Mouse (Mus musculus) cortical plate, adult 2 months (tissue): ENCODE results near the gene Ranbp17. TPM values are rescaled to one million over a fixed set of nuclear protein-coding genes. Genes with fewer than 3 reads are reported as not detected.

Experiments used
- H3K27ac ChIP-seq: fragments of 200-500 bp; 2 replicates; pipeline ENCODE4 v1.5.1; 2012; ENCODE audit warnings: low read length, control low read depth, inconsistent platforms; ENCODE audit not compliant: insufficient read depth
- H3K4me1 ChIP-seq: fragments of 200-500 bp; 2 replicates; pipeline ENCODE4 v1.6.1; 2011; ENCODE audit warnings: low read length; ENCODE audit not compliant: control insufficient read depth, insufficient read depth
- H3K4me3 ChIP-seq: fragments of 200-500 bp; 2 replicates; pipeline ENCODE4 v1.5.1; 2011; ENCODE audit warnings: mild to moderate bottlenecking, low read length, control low read depth; ENCODE audit not compliant: insufficient read depth
- CTCF ChIP-seq: fragments of 200-500 bp; IDR thresholded peaks from 2 replicates; pipeline ENCODE4 v1.5.1; 2011; ENCODE audit warnings: mild to moderate bottlenecking, control low read depth, low read length; ENCODE audit not compliant: insufficient read depth; ENCODE audit errors: extremely low read depth
- POLR2A ChIP-seq: fragments of 200-500 bp; IDR thresholded peaks from 2 replicates; pipeline ENCODE4 v1.6.1; 2011; ENCODE audit warnings: mild to moderate bottlenecking, low read length, control low read depth; ENCODE audit not compliant: insufficient read depth; ENCODE audit errors: extremely low read depth
- polyA plus RNA-seq: library from polyadenylated mRNA; depleted of rRNA; stranded (reverse); fragments of >200 nt; gene quantifications from 2 replicates; pipeline ENCODE4 v1.2.3, GENCODE M21; 2012; rRNA removed

The Ranbp17 gene
- polyA plus RNA-seq, 1 experiment = 3.4 TPM

DNA sequence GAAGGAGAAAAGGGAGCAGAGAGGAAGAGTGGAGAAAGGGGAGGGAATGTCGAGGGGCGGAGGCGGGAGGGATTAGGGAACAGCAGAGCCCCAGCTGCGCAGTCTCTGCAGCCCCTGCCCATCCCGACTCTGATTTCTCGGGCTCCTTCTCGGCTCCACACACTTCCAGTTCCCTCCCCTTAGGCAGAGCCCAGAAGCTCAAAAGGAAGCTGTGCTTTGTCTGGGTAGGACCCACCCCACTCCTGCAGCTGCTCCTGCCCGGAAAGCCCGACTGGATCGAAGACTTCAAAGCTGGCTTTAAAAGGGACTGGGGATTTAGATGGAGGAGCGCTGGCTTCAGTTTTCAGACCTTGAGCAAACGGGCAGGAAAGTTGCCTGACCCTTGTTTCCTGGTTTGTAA is 319.9 kb downstream of the Ranbp17 start:
- TF ChIP-seq POLR2A = no peak
- TF ChIP-seq CTCF = no peak
- Histone ChIP-seq H3K27ac (no peak overlapping the region), H3K4me1 (no peaks in the 10 kb centered on the region), H3K4me3 (no peak overlapping the region)

DNA sequence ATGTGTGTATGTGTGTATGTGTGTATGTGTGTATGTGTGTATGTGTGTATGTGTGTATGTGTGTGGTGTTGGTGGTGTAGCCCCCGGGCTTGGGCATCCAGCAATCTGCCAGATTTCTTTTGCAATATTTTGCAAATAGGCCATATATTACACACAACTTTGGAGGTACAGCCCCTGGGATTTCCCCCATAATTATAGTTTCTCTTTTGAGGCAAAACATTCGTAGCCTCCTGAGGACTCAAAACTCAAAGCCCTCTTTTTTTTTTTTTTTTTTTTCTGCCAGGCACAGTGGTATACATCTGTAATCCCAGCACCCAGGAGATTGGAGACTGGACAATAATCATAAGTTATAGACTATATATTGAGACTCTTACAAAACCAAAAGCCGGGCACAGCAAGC is 331.7 kb downstream of the Ranbp17 start:
- no peaks in the 10 kb centered on the region for H3K4me1 ChIP-seq
- TF ChIP-seq CTCF = no peak
- H3K27ac ChIP-seq = no peak overlapping the region
- no peak overlapping the region for H3K4me3 ChIP-seq

DNA sequence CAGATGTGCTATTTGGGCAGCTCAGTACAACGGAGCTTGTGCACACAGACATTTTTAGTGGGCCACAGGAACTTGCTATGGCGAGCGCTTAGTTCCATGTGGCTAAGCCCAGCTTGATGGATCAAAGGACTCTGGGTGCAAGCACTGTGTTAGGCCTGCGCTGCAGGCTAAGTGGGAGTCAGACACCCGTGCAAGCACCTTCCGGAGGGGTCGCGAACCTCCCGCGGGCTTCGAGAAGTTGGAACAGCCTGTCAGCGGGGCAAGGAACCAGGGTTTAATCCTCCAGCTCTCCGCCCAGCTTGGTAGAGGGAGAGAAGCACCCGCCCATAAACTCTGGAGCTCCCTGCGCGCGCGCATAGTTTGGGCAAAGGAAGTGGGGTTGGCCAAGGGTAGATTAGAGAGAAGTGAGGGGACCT is 332.8 kb downstream of the Ranbp17 start:
- H3K4me3 ChIP-seq = no peak overlapping the region

DNA sequence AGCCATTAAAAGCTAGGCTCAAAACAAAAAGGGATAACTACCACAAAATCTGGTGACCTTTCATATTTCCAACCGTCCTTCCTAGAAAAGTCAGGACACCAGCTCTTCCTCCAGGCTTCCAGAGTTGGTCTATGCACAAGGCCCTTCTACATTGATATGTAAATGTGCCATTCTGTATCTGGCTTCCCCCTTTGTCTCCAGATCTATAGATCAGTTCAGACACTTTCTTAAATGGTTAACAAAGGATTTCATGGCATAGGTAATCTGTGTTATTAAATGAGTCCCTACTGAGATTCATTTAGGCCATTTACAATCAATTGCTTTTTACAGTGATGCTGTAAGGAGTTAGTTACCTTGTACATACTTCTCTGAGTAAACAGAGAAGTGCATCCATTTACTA is 333.7 kb downstream of the Ranbp17 start:
- Histone ChIP-seq H3K4me1 (no peaks in the 10 kb centered on the region), H3K27ac (no peak overlapping the region), H3K4me3 (no peak overlapping the region)
- no peak for TF ChIP-seq POLR2A
- no peak for TF ChIP-seq CTCF

More for the DNA sequence above, 332.8 kb downstream of the Ranbp17 start:
- H3K27ac ChIP-seq = no peak overlapping the region
- TF ChIP-seq CTCF = no peak
- no peaks in the 10 kb centered on the region for H3K4me1 ChIP-seq

DNA sequence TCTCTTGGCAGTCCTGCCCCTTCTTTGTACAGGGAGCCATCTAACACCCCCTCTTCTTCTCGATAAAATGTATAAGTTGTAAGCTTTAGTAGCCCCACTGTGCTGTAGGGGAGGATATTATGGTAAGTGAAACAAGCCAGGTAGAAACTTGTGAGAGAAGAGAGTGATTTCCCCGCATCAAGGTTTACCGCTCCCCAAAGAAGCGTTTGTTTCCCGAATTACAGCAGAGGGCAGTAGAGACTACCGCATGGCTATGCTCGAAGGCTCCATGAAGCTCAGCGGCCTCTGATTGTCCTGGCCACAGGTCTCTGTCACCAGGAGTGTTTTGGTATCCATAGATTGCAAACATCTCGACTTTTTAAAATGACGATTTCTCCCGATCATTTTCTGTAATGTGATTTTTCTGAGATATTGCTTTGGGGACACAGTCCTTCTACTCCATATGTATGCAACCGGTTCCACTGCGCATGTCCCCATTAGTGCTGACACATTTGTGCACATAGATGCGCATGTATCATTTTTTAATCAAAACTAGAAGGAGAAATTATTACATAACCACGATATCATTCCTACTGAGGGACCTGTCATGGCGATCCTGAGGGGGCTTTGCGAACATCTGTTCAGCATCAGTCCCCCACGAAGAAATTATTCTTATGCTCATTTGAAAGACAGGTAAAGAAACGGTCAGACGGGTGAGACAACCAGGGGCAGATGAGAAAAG is 336.9 kb downstream of the Ranbp17 start:
- H3K27ac ChIP-seq = no peak overlapping the region
- no peaks in the 10 kb centered on the region for H3K4me1 ChIP-seq
- no peak overlapping the region for H3K4me3 ChIP-seq
- peak; percentile 87 for TF ChIP-seq CTCF
- no peak for TF ChIP-seq POLR2A

DNA sequence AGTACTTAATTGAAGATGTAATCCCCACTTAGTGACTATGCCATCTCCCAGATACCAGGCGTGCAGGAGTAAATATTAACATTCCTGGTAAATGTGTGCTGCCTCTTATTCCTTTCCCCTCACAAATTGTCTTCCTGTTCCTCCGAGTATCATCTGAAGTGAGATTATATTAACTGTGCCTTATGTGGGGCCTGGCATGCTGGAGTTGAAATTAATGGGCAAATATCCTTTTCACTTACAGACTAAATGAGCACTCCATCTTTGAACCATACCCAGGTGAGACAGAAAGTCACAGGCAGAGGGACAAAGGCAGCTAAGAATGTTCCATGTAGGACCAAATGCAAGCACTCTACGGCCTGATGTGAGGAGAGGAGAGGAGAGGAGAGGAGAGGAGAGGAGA is 337.8 kb downstream of the Ranbp17 start:
- Histone ChIP-seq H3K4me3 (no peak overlapping the region), H3K4me1 (no peaks in the 10 kb centered on the region), H3K27ac (no peak overlapping the region)
- TF ChIP-seq POLR2A = no peak
- TF ChIP-seq CTCF = no peak

DNA sequence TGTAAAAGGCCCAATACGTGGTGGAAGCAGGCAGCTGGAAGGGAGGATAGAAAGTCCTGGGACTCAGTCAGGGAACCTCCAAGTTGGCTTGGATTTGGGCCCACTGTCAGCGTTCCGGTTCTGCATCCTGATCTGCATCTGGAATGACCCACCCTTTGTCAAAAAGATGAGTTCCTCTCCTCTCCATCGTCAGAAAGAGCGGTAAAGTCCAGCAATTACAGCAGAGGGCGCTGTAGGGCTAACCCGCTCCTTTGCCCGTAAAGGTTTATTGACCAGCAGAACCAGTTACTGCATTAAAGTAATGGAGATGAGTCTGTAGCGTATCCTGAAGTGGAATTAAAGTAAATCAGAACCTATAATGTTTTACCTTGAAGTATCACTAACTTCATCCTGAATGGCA is 343.1 kb downstream of the Ranbp17 start:
- Histone ChIP-seq H3K4me3 (no peak overlapping the region), H3K4me1 (no peaks in the 10 kb centered on the region), H3K27ac (no peak overlapping the region)
- TF ChIP-seq POLR2A = no peak
- TF ChIP-seq CTCF = peak; percentile 61

DNA sequence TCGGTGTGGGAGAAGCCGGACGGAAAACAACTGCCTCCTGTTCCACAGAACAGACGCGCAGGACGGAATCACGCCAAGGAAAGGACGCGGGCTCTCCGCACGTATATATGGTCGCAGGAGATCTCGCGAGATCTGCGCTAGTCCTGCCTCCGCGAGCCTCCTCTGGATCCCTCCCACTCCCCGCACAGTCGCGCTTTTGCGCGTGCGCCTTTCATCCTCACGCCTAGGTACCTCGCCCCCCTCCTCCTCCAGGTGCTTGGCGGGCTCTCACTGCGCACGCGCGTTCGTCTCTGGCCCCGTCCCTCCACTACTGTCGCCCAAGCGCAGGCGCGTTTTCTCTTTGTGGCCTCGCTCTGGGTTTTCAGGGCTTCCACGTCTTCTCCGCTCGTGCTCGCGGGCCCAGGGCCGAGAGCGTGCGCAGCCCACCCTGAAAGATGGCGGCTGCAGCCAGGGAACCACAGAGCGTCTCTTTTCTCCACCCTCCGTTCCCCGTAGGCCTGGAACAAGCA is 350.5 kb downstream of the Ranbp17 start, which contains the start of gene Npm1:
Gene Npm1 (minus strand): TSS at position 209 of the 509 bp plus-strand sequence.
- Histone ChIP-seq H3K4me1 (peaks cover 2% of the 10 kb centered on the region; the same call in 1 of the 2 replicates), H3K4me3 (peak within 1 kb of the TSS; percentile 68), H3K27ac (peak within 1 kb of the TSS; percentile 55)
- TF ChIP-seq POLR2A = peak; percentile 99
- TF ChIP-seq CTCF = no peak

DNA sequence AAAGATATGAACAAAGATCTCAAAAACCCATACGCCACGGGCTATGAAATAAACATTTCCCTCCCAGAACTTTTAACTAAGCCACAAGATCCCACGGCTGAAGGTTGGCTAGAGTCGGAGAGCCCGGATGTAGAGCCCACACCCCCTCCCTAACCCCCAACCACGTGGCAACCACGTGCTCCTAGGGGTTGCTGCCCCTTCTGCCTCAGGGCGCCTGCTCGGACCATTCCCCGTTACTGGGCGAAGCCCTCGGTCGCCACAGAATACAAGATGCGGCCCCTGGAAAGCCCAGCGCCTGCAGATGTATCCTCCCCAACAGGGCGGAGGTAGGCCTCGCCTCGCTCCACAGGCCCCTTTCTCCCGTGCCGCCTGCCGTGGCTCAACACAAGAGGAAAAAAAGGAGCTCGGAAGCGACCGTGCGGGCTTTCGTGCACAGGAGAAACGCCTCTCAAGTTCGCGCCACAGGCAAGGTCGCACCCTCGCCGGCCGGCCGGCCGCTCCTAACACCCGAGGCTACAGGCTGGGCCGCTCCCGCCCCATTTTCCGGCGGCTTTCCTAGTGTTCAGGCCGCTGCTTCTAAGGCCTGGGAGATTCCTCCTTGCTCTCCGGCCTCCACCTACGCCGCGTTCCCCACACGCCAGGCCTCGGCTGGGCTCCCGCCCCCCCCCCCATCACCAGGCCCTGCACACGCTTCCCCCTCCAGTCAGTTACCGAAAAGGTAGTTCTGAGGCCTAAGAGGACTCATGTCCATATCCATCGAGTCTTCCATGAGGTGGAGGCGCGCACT is 351.1 kb downstream of the Ranbp17 start:
- H3K4me3 ChIP-seq = peak overlapping the region; percentile 68
- peaks cover 2% of the 10 kb centered on the region; the same call in 1 of the 2 replicates for H3K4me1 ChIP-seq
- H3K27ac ChIP-seq = no peak overlapping the region
- TF ChIP-seq CTCF (no peak), POLR2A (no peak)

Other genes with a start within 250 kb of the Ranbp17 start
- 0.52 TPM in 1 of 2 replicates, not detected in the other for gene Gm12117, start 237.0 kb downstream of the Ranbp17 start, polyA plus RNA-seq
- not detected in 2 replicates for gene Gabrp, start 65.2 kb upstream of the Ranbp17 start, polyA plus RNA-seq
- gene D130052B06Rik, start 85.6 kb upstream of the Ranbp17 start, polyA plus RNA-seq = not detected in 2 replicates